Mouse (Mus musculus) C2C12 (cell line): ENCODE results near the gene Hibadh. TPM values are rescaled to one million over a fixed set of nuclear protein-coding genes. Genes with fewer than 3 reads are reported as not detected.

Experiments
- H3K27me3 ChIP-seq: one replicate; pipeline ENCODE4 v1.6.1; 2011; ENCODE audit not compliant: control insufficient read depth, insufficient read depth, insufficient read length
- H3K36me3 ChIP-seq: one replicate; pipeline ENCODE4 v1.6.1; 2011; ENCODE audit not compliant: control insufficient read depth, insufficient read depth
- H3K4me3 ChIP-seq: one replicate; pipeline ENCODE4 v1.5.1; 2011; ENCODE audit warnings: mild to moderate bottlenecking, control low read depth; ENCODE audit not compliant: poor library complexity, insufficient read depth, severe bottlenecking
- H3K79me2 ChIP-seq: one replicate; pipeline ENCODE4 v1.6.1; 2011; ENCODE audit not compliant: control insufficient read depth, insufficient read depth
- H3K79me3 ChIP-seq: one replicate; pipeline ENCODE4 v1.6.1; 2011; ENCODE audit warnings: low read depth, control low read depth
- H3ac ChIP-seq: one replicate; pipeline ENCODE3; 2011; ENCODE audit warnings: low read depth; ENCODE audit not compliant: control insufficient read depth, insufficient read length
- CEBPB ChIP-seq: IDR thresholded peaks from one replicate; pipeline ENCODE4 v1.6.1; 2011; ENCODE audit warnings: low read depth, mild to moderate bottlenecking, control low read depth, moderate library complexity
- CTCF ChIP-seq: IDR thresholded peaks from one replicate; pipeline ENCODE4 v1.5.1; 2011; ENCODE audit not compliant: control insufficient read depth, insufficient read depth, insufficient read length
- FOSL1 ChIP-seq: IDR thresholded peaks from one replicate; pipeline ENCODE4 v1.8.0; 2011; ENCODE audit warnings: mild to moderate bottlenecking, low read length; ENCODE audit not compliant: poor library complexity, insufficient read depth, severe bottlenecking
- MAX ChIP-seq: IDR thresholded peaks from one replicate; pipeline ENCODE4 v1.6.1; 2011; ENCODE audit warnings: mild to moderate bottlenecking, control low read depth
- MYOD1 ChIP-seq: IDR thresholded peaks from one replicate; pipeline ENCODE4 v1.6.1; 2011; ENCODE audit warnings: low read depth; ENCODE audit not compliant: control insufficient read depth, insufficient read length
- MYOG ChIP-seq: IDR thresholded peaks from one replicate; pipeline ENCODE4 v1.6.1; 2011; ENCODE audit not compliant: control insufficient read depth, insufficient read length; ENCODE audit errors: extremely low read depth
- USF1 ChIP-seq: IDR thresholded peaks from one replicate; pipeline ENCODE4 v1.6.1; 2011; ENCODE audit warnings: low read depth, mild to moderate bottlenecking, control low read depth, moderate library complexity
- polyA plus RNA-seq: library from polyadenylated mRNA; unstranded; fragments of >200 nt; fragmentation: generic; extraction: Trizol; gene quantifications from one replicate; pipeline ENCODE4 v1.2.1, GENCODE M21; 2012; ENCODE audit warnings: missing spikeins

Gene Hibadh
- polyA plus RNA-seq, 1 experiment = 26.6 TPM

GRCm38 (mm10) chr6:52663021-52663420 is 22.8 kb upstream of the Hibadh start:
- Histone ChIP-seq H3K79me3 (no peaks in the 10 kb centered on the region), H3K4me3 (no peak overlapping the region), H3K27me3 (no peaks in the 10 kb centered on the region), H3ac (no peak overlapping the region), H3K36me3 (no peaks in the 10 kb centered on the region), H3K79me2 (no peaks in the 10 kb centered on the region)
- TF ChIP-seq CTCF (peak; percentile 28), FOSL1 (no peak)

GRCm38 (mm10) chr6:52655266-52655665 is 15.1 kb upstream of the Hibadh start:
- no peak for TF ChIP-seq USF1
- no peak for TF ChIP-seq FOSL1
- no peak for TF ChIP-seq MYOD1
- no peak for TF ChIP-seq CEBPB
- TF ChIP-seq MYOG = no peak
- no peak for TF ChIP-seq MAX
- TF ChIP-seq CTCF = no peak
- H3ac ChIP-seq = no peak overlapping the region
- no peak overlapping the region for H3K4me3 ChIP-seq
- no peaks in the 10 kb centered on the region for H3K79me2 ChIP-seq
- H3K79me3 ChIP-seq = no peaks in the 10 kb centered on the region
- H3K27me3 ChIP-seq = no peaks in the 10 kb centered on the region
- no peaks in the 10 kb centered on the region for H3K36me3 ChIP-seq

GRCm38 (mm10) chr6:52648806-52649205 is 8.6 kb upstream of the Hibadh start:
- H3K79me2 ChIP-seq = no peaks in the 10 kb centered on the region
- TF ChIP-seq CTCF = no peak
- no peak for TF ChIP-seq MYOG
- TF ChIP-seq CEBPB = no peak
- TF ChIP-seq MYOD1 = no peak
- TF ChIP-seq MAX = no peak
- TF ChIP-seq FOSL1 = no peak
- no peak for TF ChIP-seq USF1

DNA sequence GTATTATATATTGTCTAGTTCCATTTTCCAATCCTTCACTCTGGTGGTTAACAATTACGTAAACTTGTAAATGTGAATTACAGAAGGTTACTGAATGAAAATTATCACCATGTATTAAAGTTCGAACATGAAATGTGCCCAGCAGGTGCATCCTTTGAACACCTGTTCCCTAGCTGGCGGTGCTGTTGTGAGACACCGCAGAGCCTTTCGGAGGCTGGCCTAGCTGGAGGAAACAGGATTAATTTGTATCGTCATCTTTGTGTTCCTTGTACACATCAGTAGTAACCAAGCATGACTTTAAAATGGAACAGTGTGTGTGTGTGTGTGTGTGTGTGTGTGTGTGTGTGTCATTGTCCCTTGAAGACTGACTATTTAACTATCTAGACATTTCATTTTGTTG is 7.8 kb upstream of the Hibadh start:
- Histone ChIP-seq H3K4me3 (no peak overlapping the region), H3K79me2 (no peaks in the 10 kb centered on the region), H3ac (no peak overlapping the region), H3K27me3 (no peaks in the 10 kb centered on the region), H3K36me3 (no peaks in the 10 kb centered on the region), H3K79me3 (no peaks in the 10 kb centered on the region)
- TF ChIP-seq FOSL1 (no peak), MAX (no peak), MYOG (no peak), USF1 (no peak), CTCF (no peak), CEBPB (no peak)

More at GRCm38 (mm10) chr6:52648806-52649205, 8.6 kb upstream of the Hibadh start:
- Histone ChIP-seq H3K27me3 (no peaks in the 10 kb centered on the region), H3ac (no peak overlapping the region), H3K36me3 (no peaks in the 10 kb centered on the region), H3K4me3 (no peak overlapping the region), H3K79me3 (no peaks in the 10 kb centered on the region)

- no peak overlapping the region for H3K4me3 ChIP-seq
- no peaks in the 10 kb centered on the region for H3K27me3 ChIP-seq
- no peak overlapping the region for H3ac ChIP-seq
- TF ChIP-seq USF1 (no peak), MAX (no peak), CEBPB (no peak), MYOD1 (no peak), CTCF (no peak), MYOG (no peak), FOSL1 (no peak)
- H3K79me3 ChIP-seq = no peaks in the 10 kb centered on the region
- no peaks in the 10 kb centered on the region for H3K79me2 ChIP-seq
- no peaks in the 10 kb centered on the region for H3K36me3 ChIP-seq
These were observed 5.7 kb upstream of the Hibadh start for GRCm38 (mm10) chr6:52645926-52646325.

- Histone ChIP-seq H3K4me3 (no peak overlapping the region), H3ac (no peak overlapping the region), H3K79me3 (no peaks in the 10 kb centered on the region), H3K36me3 (no peaks in the 10 kb centered on the region), H3K79me2 (peaks cover 22% of the 10 kb centered on the region), H3K27me3 (no peaks in the 10 kb centered on the region)
- TF ChIP-seq MYOD1 = no peak
- no peak for TF ChIP-seq CTCF
- TF ChIP-seq MYOG = no peak
- TF ChIP-seq CEBPB = no peak
- TF ChIP-seq USF1 = no peak
- no peak for TF ChIP-seq FOSL1
- TF ChIP-seq MAX = no peak
These were observed 2.0 kb upstream of the Hibadh start for GRCm38 (mm10) chr6:52642152-52642551.
